Mouse (Mus musculus): ENCODE data around the gene Hsf2bp. TPM values are rescaled to one million over a fixed set of nuclear protein-coding genes. Genes with fewer than 3 reads are reported as not detected.
A peak's percentile ranks its signal among the peaks of the same experiment; 100 is the strongest.

The Hsf2bp gene
- total and polyA plus RNA-seq, 3 experiments, result 0.34 to 1.0 (median 0.75) TPM

GRCm38 (mm10) chr17:32035609-32036508 is at the start of gene Hsf2bp, which contains the start of gene Rrp1b (continued):
- no peak for TF ChIP-seq MAFK (IDR thresholded peaks at IDR 0.05; ENCODE audit: insufficient replicate concordance, low read length)

- H3K9me3 ChIP-seq (replicated peaks; ENCODE audit: low read length), result peaks cover 10% of the 10 kb centered on the region
- H3K27me3 ChIP-seq (replicated peaks), result peaks cover 18% of the 10 kb centered on the region
- no peak for DNase-seq (ENCODE audit: extremely low read depth)
- H3K4me1 ChIP-seq (ENCODE audit: control insufficient read depth in 1 of 2, insufficient read depth in 2 of 2), result peaks cover 0 to 10% of the 10 kb centered on the region in 2 experiments; a peak in 3 of 4 replicates
- dilution Hi-C loops (cut with MboI; ENCODE audit: extremely low pct_ligation_motif_present, extremely low pct_unique_long_range_greater_than_20kb, low sequenced_read_pairs) (no loop called here), in situ Hi-C loops (cut with MboI; ENCODE audit: low pct_ligation_motif_present, low pct_unique_long_range_greater_than_20kb, low sequenced_read_pairs) (no loop called here)
- H3K79me2 ChIP-seq (replicated peaks; ENCODE audit: control insufficient read depth, extremely low read depth, insufficient read depth, poor library complexity, severe bottlenecking), result no peaks in the 10 kb centered on the region
- TF ChIP-seq TBP (conservative IDR thresholded peaks at IDR 0.05; ENCODE audit: low read depth, low read length) (no peak), NELFE (IDR thresholded peaks at IDR 0.05; ENCODE audit: low read depth, low read length) (no peak), RCOR1 (conservative IDR thresholded peaks at IDR 0.05; ENCODE audit: low read depth, low read length) (no peak), ETS1 (conservative IDR thresholded peaks at IDR 0.05; ENCODE audit: low read depth, low read length) (no peak), E2F4 (IDR thresholded peaks at IDR 0.05; ENCODE audit: insufficient replicate concordance, low read depth, low read length) (no peak), MYC (IDR thresholded peaks at IDR 0.05; ENCODE audit: low read depth, low read length) (no peak), PAX5 (IDR thresholded peaks at IDR 0.05; ENCODE audit: low read length) (no peak), ZNF384 (IDR thresholded peaks at IDR 0.05; ENCODE audit: low read depth, low read length) (no peak), GABPA (IDR thresholded peaks at IDR 0.05; ENCODE audit: insufficient replicate concordance, low read depth, low read length) (no peak), IRF4 (IDR thresholded peaks at IDR 0.05; ENCODE audit: low read depth, low read length) (no peak), JUND (conservative IDR thresholded peaks at IDR 0.05; ENCODE audit: low read depth, low read length) (no peak), SMC3 (IDR thresholded peaks at IDR 0.05; ENCODE audit: low read depth, low read length) (no peak)
- H3K4me3 ChIP-seq (replicated peaks in 1 of 3; ENCODE audit: low read depth in 2 of 3, low read length in 2 of 3, poor library complexity in 1 of 3), result no peak overlapping the region
- no peak overlapping the region for H3K4me2 ChIP-seq (ENCODE audit: insufficient read depth, low read depth, poor library complexity, severe bottlenecking)
- H3K27ac ChIP-seq (ENCODE audit: insufficient read depth, low read depth), result no peak overlapping the region
- H3K9ac ChIP-seq (ENCODE audit: insufficient read depth, low read depth), result no peak overlapping the region
- no peaks in the 10 kb centered on the region for H3K36me3 ChIP-seq (replicated peaks in 1 of 2; ENCODE audit: control insufficient read depth in 1 of 2, insufficient read depth in 1 of 2, low read length in 1 of 2)
Observed at GRCm38 (mm10) chr17:32083351-32083750, 47.2 kb upstream of the Hsf2bp start.

GRCm38 (mm10) chr17:32075164-32075563 is 39.0 kb upstream of the Hsf2bp start:
- Histone ChIP-seq H3K27ac (ENCODE audit: insufficient read depth, low read depth) (no peak overlapping the region), H3K4me1 (ENCODE audit: control insufficient read depth in 1 of 2, insufficient read depth in 2 of 2) (peaks cover 0 to 14% of the 10 kb centered on the region in 2 experiments; a peak in 3 of 4 replicates), H3K9ac (ENCODE audit: insufficient read depth, low read depth) (no peak overlapping the region), H3K27me3 (replicated peaks) (peaks cover 5% of the 10 kb centered on the region), H3K4me3 (replicated peaks in 1 of 3; ENCODE audit: low read depth in 2 of 3, low read length in 2 of 3, poor library complexity in 1 of 3) (no peak overlapping the region), H3K9me3 (replicated peaks; ENCODE audit: low read length) (no peaks in the 10 kb centered on the region), H3K79me2 (replicated peaks; ENCODE audit: control insufficient read depth, extremely low read depth, insufficient read depth, poor library complexity, severe bottlenecking) (no peaks in the 10 kb centered on the region), H3K4me2 (ENCODE audit: insufficient read depth, low read depth, poor library complexity, severe bottlenecking) (no peak overlapping the region), H3K36me3 (replicated peaks in 1 of 2; ENCODE audit: control insufficient read depth in 1 of 2, insufficient read depth in 1 of 2, low read length in 1 of 2) (no peaks in the 10 kb centered on the region)
- in situ Hi-C loops (cut with MboI; ENCODE audit: low pct_ligation_motif_present, low pct_unique_long_range_greater_than_20kb, low sequenced_read_pairs), result no loop called here
- dilution Hi-C loops (cut with MboI; ENCODE audit: extremely low pct_ligation_motif_present, extremely low pct_unique_long_range_greater_than_20kb, low sequenced_read_pairs), result no loop called here
- peak; percentile 62 for DNase-seq (ENCODE audit: extremely low read depth)
- TF ChIP-seq JUN (IDR thresholded peaks at IDR 0.05; ENCODE audit: insufficient read depth, low read depth, low read length) (no peak), CTCF (conservative IDR thresholded peaks at IDR 0.05 in 1 of 2, IDR thresholded peaks at IDR 0.05 in 1 of 2; ENCODE audit: low read depth in 2 of 2, low read length in 2 of 2) (peak; percentile 63 to 71), RAD21 (IDR thresholded peaks at IDR 0.05; ENCODE audit: low read depth, low read length) (peak; percentile 58), SMC3 (IDR thresholded peaks at IDR 0.05; ENCODE audit: low read depth, low read length) (peak; percentile 75), BHLHE40 (IDR thresholded peaks at IDR 0.05; ENCODE audit: low read depth, low read length) (peak; percentile 29; the same call in 1 of the 2 replicates)

Data from CH12.LX (cell line).